Mouse (Mus musculus): Measurements from ENCODE around the gene Ddx52. TPM values are rescaled to one million over a fixed set of nuclear protein-coding genes. Genes with fewer than 3 reads are reported as not detected.

The Ddx52 gene
- polyA plus RNA-seq, 1 experiment from 2014 or later, result 37.5 TPM

DNA sequence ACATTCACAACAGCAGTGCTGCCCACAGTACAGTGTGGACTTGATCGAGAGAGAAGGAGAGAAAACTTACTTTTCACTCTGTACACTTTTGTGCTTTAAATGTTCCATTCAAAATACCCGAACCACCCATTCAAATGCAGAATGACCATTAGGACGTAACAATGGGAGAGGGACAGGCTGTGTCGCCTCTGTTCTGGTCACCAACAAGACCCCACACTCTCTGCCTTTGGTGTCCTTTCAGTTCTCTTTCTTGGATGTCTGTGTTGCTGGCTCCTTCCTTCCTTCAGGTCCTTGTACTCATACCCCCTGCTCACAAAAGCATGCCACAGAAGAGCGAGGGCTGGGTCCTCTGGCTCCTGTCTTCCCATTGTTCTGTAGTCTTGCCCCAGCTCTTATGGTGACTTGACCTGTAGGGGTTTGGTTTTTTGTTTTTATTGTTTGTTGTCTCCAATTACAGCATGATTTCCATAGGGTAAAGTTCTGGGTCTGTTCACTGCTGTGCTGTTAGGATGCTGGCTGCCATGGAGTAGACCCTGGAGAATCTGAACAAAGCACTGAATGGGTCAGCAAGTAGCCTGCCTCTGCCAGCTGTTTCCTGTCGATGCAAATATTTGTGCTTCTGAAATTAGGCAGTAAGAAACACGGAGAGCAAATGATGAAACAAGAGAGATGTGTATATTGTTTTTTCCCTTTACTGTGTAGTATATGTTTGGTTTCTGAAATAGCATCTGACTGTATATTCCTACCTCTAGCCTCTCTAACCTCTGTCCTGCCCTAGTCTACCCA is 32.9 kb downstream of the Ddx52 start:
- Histone ChIP-seq H3K36me3 (peaks cover 16% of the 10 kb centered on the region; the same call in 1 of the 2 replicates), H3K27ac (no peak overlapping the region), H3K4me1 (no peaks in the 10 kb centered on the region), H3K9ac (no peak overlapping the region), H3K27me3 (no peaks in the 10 kb centered on the region), H3K4me3 (no peak overlapping the region), H3K9me3 (no peaks in the 10 kb centered on the region), H3K4me2 (no peak overlapping the region)
- 72% methylated on average over 7 of the region's 7 CpGs for WGBS
- ATAC-seq (ENCODE audit: borderline replicate concordance, extremely low read depth, low FRiP score, low TSS enrichment), result no peak

DNA sequence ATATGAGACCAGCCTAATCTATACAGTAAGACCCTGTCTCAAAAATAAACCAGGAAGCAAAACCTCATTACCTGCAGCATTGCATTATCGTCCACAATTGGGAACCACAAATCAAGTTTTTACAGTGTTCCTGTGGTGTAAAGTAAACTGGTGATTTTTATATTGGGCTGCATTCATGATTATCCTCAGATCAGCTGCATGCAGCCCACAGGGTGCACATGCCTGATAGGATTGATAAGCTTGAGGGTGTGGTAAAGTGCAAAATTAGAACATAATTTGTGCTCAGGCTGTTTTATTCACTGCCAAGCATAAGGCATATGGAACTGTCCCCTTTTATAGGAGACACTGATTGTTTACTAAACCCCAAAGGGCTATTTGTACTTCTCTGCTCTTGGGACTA is 33.6 kb downstream of the Ddx52 start:
- H3K9me3 ChIP-seq, result no peaks in the 10 kb centered on the region
- H3K4me1 ChIP-seq, result no peaks in the 10 kb centered on the region
- H3K27ac ChIP-seq, result no peak overlapping the region
- no peak overlapping the region for H3K4me3 ChIP-seq
- peaks cover 23% of the 10 kb centered on the region; the same call in 1 of the 2 replicates for H3K36me3 ChIP-seq
- 83% methylated on average over 1 of the region's 1 CpGs for WGBS
- no peaks in the 10 kb centered on the region for H3K27me3 ChIP-seq
- no peak overlapping the region for H3K4me2 ChIP-seq
- ATAC-seq (ENCODE audit: borderline replicate concordance, extremely low read depth, low FRiP score, low TSS enrichment), result no peak
- H3K9ac ChIP-seq, result no peak overlapping the region

DNA sequence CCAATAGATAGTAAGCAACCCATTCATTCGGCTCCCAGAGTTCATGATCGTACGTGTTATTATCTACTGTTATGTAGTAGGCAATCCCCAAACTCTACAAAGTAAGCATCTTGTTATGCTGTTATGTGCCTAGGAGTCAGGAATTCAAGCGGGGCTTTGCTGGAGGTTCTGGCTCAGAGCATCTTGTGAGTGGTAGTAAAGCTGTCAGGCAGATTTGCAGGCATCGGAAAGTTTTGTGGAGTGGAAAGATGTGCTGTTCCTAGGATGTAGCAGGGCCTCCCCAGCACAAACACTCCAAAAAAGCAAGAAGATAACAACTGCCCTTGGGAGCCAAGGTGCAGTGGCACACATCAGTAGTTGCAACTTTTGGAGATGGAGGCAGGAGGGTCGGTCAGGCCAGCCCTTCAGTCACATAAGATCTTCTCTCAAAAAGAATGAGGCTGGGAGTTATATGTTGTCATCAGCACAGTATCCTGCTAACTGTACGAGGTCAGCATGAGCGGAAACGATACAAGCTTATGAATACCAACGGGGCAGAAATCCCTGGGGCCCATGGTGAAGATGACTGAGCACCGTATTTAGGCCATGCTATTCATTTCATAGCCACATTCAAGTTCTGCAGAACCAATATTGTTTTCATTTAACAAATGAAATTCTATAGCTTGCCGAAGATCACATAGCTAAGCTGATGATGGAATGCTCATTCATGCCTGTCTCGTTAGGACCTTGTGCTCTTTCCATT is 34.5 kb downstream of the Ddx52 start:
- 88% methylated on average over 13 of the region's 13 CpGs for WGBS
- H3K4me1 ChIP-seq, result no peaks in the 10 kb centered on the region
- H3K27ac ChIP-seq, result no peak overlapping the region
- H3K4me2 ChIP-seq, result no peak overlapping the region
- H3K9ac ChIP-seq, result no peak overlapping the region
- no peak overlapping the region for H3K4me3 ChIP-seq
- H3K27me3 ChIP-seq, result no peaks in the 10 kb centered on the region
- no peak for ATAC-seq (ENCODE audit: borderline replicate concordance, extremely low read depth, low FRiP score, low TSS enrichment)
- peaks cover 24% of the 10 kb centered on the region; the same call in 1 of the 2 replicates for H3K36me3 ChIP-seq
- H3K9me3 ChIP-seq, result no peaks in the 10 kb centered on the region

DNA sequence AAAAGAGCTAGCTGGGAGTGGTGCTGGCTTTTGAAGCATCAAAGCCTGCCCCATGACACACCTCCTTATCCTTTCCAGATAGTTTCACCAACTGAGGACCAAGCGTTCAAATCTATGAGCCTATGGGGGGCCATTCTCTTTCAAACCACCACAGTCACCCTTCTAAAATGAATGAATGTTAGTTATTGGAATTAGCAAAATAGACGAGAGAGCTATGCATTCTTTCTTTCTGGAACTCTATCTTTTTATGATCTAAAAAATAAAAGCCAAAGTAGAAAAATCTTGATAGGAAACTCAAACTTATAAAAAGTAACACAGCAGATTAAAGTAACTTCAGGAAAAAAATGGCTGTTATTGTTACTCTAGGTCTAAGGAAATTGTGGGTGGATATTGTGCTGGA is 35.9 kb downstream of the Ddx52 start:
- no peak for ATAC-seq (ENCODE audit: borderline replicate concordance, extremely low read depth, low FRiP score, low TSS enrichment)
- Histone ChIP-seq H3K9ac (no peak overlapping the region), H3K27me3 (no peaks in the 10 kb centered on the region), H3K36me3 (peaks cover 33% of the 10 kb centered on the region), H3K4me1 (no peaks in the 10 kb centered on the region), H3K9me3 (no peaks in the 10 kb centered on the region), H3K4me2 (no peak overlapping the region), H3K27ac (no peak overlapping the region), H3K4me3 (no peak overlapping the region)
- 81% methylated on average over 2 of the region's 2 CpGs for WGBS

DNA sequence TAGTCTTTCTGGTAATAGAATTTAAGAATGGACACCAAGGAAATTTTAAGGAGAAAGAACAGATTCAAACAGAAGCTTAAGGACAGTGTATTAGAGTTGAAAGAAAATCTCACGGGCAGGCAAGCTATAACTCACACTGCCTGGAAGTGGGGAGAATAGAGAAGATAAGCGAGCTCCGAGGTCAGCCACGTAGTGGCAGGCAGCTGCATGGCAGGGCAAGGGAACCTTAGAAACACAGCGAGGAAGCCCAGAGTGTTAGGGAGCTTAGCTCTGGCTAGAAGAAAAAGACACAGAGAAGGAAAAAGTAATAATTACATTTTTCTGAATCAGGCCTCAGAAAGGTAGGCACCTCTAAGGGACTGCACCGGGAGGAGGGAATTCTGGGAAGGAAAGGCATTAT is 38.1 kb downstream of the Ddx52 start:
- ATAC-seq (ENCODE audit: borderline replicate concordance, extremely low read depth, low FRiP score, low TSS enrichment), result no peak
- H3K36me3 ChIP-seq, result peaks cover 44% of the 10 kb centered on the region

DNA sequence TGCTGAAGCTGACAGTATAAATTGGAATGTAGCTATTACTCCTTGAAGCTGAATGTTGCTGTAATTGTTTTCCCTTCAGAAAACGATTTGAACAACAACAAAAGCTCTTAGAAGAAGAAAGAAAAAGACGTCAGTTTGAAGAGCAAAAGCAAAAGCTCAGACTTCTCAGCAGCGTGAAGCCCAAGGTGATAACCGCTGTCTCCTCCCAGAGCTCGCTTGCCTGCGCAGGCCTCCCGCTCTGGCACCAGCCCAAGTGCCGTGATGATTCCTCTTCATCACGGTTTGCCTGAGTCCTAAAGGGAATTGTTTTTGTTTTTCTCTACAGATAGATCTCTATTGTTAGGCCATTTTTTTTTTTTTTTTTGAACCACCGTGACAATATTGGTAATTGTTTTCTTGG is 39.5 kb downstream of the Ddx52 start:
- no peak overlapping the region for H3K4me2 ChIP-seq

More for the DNA sequence above, 38.1 kb downstream of the Ddx52 start:
- no peaks in the 10 kb centered on the region for H3K9me3 ChIP-seq
- H3K27me3 ChIP-seq, result no peaks in the 10 kb centered on the region
- H3K4me1 ChIP-seq, result no peaks in the 10 kb centered on the region
- 75% methylated on average over 6 of the region's 6 CpGs for WGBS
- H3K4me3 ChIP-seq, result no peak overlapping the region
- no peak overlapping the region for H3K27ac ChIP-seq
- H3K9ac ChIP-seq, result no peak overlapping the region
- no peak overlapping the region for H3K4me2 ChIP-seq

DNA sequence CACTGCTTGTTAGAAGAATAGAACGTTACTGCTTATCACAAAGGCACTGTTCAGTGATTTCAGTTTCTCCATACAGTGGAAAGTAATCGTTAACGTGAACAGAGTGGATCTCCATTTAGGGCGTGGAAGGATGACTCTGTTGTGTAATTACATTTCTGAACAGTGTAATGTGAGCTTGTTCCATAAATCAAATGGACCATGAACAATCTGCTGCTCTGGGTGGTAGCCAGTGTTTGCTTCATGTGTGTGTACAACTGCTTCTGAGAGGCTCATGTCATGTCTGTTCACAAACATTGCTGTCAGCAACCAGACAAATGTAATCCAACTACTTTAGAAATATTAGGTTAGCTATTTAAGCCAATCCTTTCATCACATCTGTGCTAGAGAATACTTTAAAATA is 49.8 kb downstream of the Ddx52 start:
- no peak overlapping the region for H3K4me3 ChIP-seq
- ATAC-seq (ENCODE audit: borderline replicate concordance, extremely low read depth, low FRiP score, low TSS enrichment), result no peak
- H3K9me3 ChIP-seq, result no peaks in the 10 kb centered on the region
- H3K27me3 ChIP-seq, result no peaks in the 10 kb centered on the region
- H3K27ac ChIP-seq, result no peak overlapping the region
- H3K4me1 ChIP-seq, result no peaks in the 10 kb centered on the region
- peaks cover 45% of the 10 kb centered on the region for H3K36me3 ChIP-seq
- 63% methylated on average over 4 of the region's 4 CpGs for WGBS
- H3K4me2 ChIP-seq, result no peak overlapping the region
- H3K9ac ChIP-seq, result no peak overlapping the region

More for the DNA sequence above, 39.5 kb downstream of the Ddx52 start:
- Histone ChIP-seq H3K36me3 (peaks cover 52% of the 10 kb centered on the region), H3K9me3 (no peaks in the 10 kb centered on the region), H3K4me3 (no peak overlapping the region), H3K27me3 (no peaks in the 10 kb centered on the region), H3K27ac (no peak overlapping the region), H3K4me1 (no peaks in the 10 kb centered on the region), H3K9ac (no peak overlapping the region)
- no peak for ATAC-seq (ENCODE audit: borderline replicate concordance, extremely low read depth, low FRiP score, low TSS enrichment)
- 69% methylated on average over 10 of the region's 10 CpGs for WGBS

DNA sequence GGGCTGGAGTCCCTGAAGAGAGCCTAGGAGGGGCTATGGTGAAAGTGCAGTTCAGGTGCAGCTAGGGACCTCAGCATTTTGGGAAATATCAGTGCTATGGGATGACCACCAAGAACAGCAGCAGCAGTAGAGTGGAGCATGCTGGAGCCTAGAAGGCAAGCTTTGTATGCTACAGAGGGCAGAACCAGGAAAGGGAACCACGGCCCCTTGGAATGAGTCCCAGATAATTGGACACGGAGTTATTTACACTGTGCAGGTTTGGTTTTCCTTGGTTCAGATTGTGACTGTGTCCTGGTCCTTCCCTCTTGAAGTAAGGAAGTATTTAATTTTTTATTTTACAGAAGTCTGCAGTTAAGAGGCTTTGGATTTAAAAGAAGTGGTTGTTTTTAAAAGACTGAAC is 51.6 kb downstream of the Ddx52 start:
- no peak for ATAC-seq (ENCODE audit: borderline replicate concordance, extremely low read depth, low FRiP score, low TSS enrichment)
- Histone ChIP-seq H3K36me3 (peaks cover 35% of the 10 kb centered on the region; the same call in 1 of the 2 replicates), H3K4me2 (no peak overlapping the region), H3K27ac (no peak overlapping the region), H3K4me1 (no peaks in the 10 kb centered on the region), H3K9ac (no peak overlapping the region), H3K27me3 (no peaks in the 10 kb centered on the region), H3K9me3 (no peaks in the 10 kb centered on the region), H3K4me3 (no peak overlapping the region)
- 39% methylated on average over 2 of the region's 2 CpGs for WGBS

DNA sequence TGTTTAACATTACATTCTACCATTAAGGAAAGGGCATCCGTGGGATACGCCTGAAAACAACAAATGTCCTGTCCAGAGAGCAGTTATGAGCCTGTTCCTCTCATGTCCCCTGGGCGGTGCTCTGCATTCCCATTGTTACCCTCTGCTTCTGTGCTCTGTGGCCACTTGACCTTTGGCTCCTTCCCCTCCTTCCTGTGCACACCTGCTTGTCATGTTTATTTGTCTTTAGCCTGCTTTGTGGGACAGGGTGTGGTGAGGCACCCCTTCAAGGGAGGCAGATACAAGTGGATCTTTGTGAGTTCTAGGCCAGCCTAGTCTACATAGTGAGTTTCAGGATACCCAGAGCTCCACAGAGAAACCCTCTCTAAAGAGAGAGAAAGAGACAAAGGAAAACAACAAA is 52.6 kb downstream of the Ddx52 start:
- Histone ChIP-seq H3K9ac (no peak overlapping the region), H3K9me3 (no peaks in the 10 kb centered on the region), H3K27me3 (no peaks in the 10 kb centered on the region), H3K4me1 (no peaks in the 10 kb centered on the region), H3K36me3 (peaks cover 35% of the 10 kb centered on the region; the same call in 1 of the 2 replicates), H3K4me3 (no peak overlapping the region), H3K27ac (no peak overlapping the region), H3K4me2 (no peak overlapping the region)
- WGBS, result 76% methylated on average over 3 of the region's 3 CpGs
- ATAC-seq (ENCODE audit: borderline replicate concordance, extremely low read depth, low FRiP score, low TSS enrichment), result no peak

DNA sequence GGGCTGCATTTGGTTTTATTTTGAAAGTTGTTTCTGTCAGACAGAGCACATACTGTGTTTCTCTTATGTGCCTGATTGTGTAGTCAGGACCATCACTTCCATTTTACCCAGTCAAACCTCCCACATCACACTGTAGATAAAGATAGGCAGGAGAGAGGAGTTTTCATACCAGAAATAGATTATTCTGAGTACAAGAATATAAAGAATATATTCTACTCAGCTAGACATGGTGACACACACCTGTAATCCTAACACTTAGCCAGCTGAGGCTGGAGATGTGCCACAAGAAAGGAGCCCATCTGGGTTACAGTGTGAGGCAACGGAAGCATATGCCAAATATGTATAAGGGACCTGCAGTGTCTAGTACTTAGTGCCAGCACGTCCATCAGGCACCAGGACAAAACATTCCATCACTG is 53.7 kb downstream of the Ddx52 start:
- Histone ChIP-seq H3K4me1 (no peaks in the 10 kb centered on the region), H3K4me2 (no peak overlapping the region), H3K36me3 (peaks cover 30% of the 10 kb centered on the region; the same call in 1 of the 2 replicates), H3K27ac (no peak overlapping the region), H3K4me3 (no peak overlapping the region), H3K27me3 (no peaks in the 10 kb centered on the region), H3K9ac (no peak overlapping the region), H3K9me3 (no peaks in the 10 kb centered on the region)
- 69% methylated on average over 2 of the region's 2 CpGs for WGBS
- ATAC-seq (ENCODE audit: borderline replicate concordance, extremely low read depth, low FRiP score, low TSS enrichment), result no peak

DNA sequence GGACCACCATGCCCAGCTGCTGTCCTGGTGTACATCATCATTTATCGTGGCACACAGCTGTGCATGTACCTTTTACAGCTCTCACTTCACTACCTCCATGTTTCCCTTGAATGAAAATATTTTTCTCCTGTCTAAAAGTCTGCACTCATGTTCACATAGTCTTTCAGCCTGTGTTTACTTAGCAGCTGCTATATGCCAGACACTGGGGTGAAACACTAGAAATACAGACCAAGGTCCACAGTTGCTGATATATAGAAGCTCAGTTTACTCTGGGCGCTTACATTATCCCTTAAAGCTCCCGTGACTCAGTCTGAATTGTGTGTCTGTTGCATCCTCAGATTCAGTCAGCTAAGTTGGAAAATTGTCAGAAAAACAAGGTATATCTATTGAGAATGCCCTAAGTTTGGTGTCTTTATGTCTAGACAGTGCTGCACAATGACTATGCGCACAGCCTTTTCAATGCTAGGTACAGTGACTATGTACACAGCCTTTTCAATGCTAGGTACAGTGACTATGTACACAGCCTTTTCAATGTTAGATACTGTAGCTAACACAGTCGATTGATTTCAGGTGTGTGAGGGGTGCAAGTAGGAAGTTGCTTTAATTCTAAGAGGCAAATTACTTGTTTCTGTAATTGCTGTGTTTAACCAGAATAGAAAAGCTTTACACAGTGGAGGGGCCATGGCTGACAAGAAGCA is 55.5 kb downstream of the Ddx52 start:
- Histone ChIP-seq H3K27ac (no peak overlapping the region), H3K9ac (no peak overlapping the region), H3K9me3 (no peaks in the 10 kb centered on the region), H3K27me3 (no peaks in the 10 kb centered on the region), H3K4me3 (no peak overlapping the region), H3K4me2 (no peak overlapping the region), H3K36me3 (peaks cover 30% of the 10 kb centered on the region; the same call in 1 of the 2 replicates), H3K4me1 (no peaks in the 10 kb centered on the region)
- ATAC-seq (ENCODE audit: borderline replicate concordance, extremely low read depth, low FRiP score, low TSS enrichment), result no peak
- WGBS, result 86% methylated on average over 5 of the region's 5 CpGs

DNA sequence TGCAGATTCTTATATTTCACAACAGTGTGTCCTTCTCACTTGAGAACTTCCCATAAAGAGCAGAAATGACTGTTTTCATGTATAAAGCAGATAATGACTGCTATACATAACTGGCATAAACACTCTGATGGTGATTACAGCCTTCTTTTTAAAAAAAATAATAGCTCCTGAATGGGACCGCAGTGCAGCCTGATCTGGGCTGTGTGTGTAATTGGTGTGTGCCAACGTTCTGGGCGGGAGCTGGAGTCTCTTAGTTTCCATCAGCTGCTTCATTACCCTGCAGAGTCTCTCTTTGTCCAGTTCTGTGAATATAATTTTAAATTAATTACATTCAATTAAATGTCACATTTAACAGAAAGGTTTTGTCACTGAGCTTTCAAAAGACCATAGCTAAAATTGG is 57.1 kb downstream of the Ddx52 start:
- no peak for ATAC-seq (ENCODE audit: borderline replicate concordance, extremely low read depth, low FRiP score, low TSS enrichment)
- Histone ChIP-seq H3K4me3 (no peak overlapping the region), H3K9ac (no peak overlapping the region), H3K4me2 (no peak overlapping the region), H3K4me1 (no peaks in the 10 kb centered on the region), H3K27me3 (no peaks in the 10 kb centered on the region), H3K9me3 (no peaks in the 10 kb centered on the region), H3K36me3 (peaks cover 28% of the 10 kb centered on the region), H3K27ac (no peak overlapping the region)
- WGBS, result 85% methylated on average over 3 of the region's 3 CpGs
